Comparison of ENCODE assay signal across 9 mouse cellular contexts in genomic region chr12:109459481-109460401, GRCm38 (mm10). TPM values are rescaled to one million over a fixed set of nuclear protein-coding genes. Genes with fewer than 3 reads are reported as not detected.
A peak's percentile ranks its signal among the peaks of the same experiment; 100 is the strongest.
DNase-seq lines count a peak whose midpoint lies in the region; ATAC-seq and TF ChIP-seq lines count a peak whose summit lies in the region.
"Had no signal": no experiment of that assay in that cellular context is flagged by ENCODE, and none has a peak within 500 bp of the region (broad histone marks: within the 10 kb centered on the region; RNA-seq: fewer than 3 reads in every experiment).

No protein-coding gene starts in this region.

- no peaks in the 10 kb centered on the region for H3K9me3 ChIP-seq in kidney, embryonic 14.5 days (ENCODE audit: control insufficient read depth, low read length)
- no peaks in the 10 kb centered on the region for H3K9me3 ChIP-seq in forebrain, embryonic 12.5 days
- H3K9me3 ChIP-seq in limb, embryonic 14.5 days (ENCODE audit: control insufficient read depth, low read length) = no peaks in the 10 kb centered on the region
- H3K9me3 ChIP-seq in stomach, postnatal 0 days (ENCODE audit: control insufficient read depth, low read length) = no peaks in the 10 kb centered on the region

- peaks cover 7% of the 10 kb centered on the region; the same call in 1 of the 2 replicates for H3K4me1 ChIP-seq in kidney, embryonic 14.5 days (ENCODE audit: control insufficient read depth, insufficient read depth, low read length)
- H3K4me1 ChIP-seq in forebrain, embryonic 12.5 days = peaks cover 54% of the 10 kb centered on the region
- H3K4me1 ChIP-seq in limb, embryonic 14.5 days (ENCODE audit: control insufficient read depth, insufficient read depth, low read length) = peaks cover 38% of the 10 kb centered on the region
- H3K4me1 ChIP-seq in stomach, postnatal 0 days (replicated peaks; ENCODE audit: control insufficient read depth, insufficient read depth) = no peaks in the 10 kb centered on the region

- WGBS in kidney, embryonic 14.5 days = 43% methylated on average over 49 of the region's 49 CpGs
- WGBS in forebrain, embryonic 12.5 days = 29% methylated on average over 49 of the region's 49 CpGs
- 44% methylated on average over 47 of the region's 49 CpGs for WGBS in limb, embryonic 14.5 days
- 47% methylated on average over 49 of the region's 49 CpGs for WGBS in stomach, postnatal 0 days

- peaks cover 33% of the 10 kb centered on the region for H3K27me3 ChIP-seq in kidney, embryonic 14.5 days (ENCODE audit: control insufficient read depth, insufficient read depth, low read length)
- peaks cover 72% of the 10 kb centered on the region for H3K27me3 ChIP-seq in forebrain, embryonic 12.5 days
- H3K27me3 ChIP-seq in limb, embryonic 14.5 days (ENCODE audit: control insufficient read depth, insufficient read depth, low read length) = peaks cover 12% of the 10 kb centered on the region; the same call in 1 of the 2 replicates
- H3K27me3 ChIP-seq in stomach, postnatal 0 days (ENCODE audit: control insufficient read depth, insufficient read depth, low read length) = no peaks in the 10 kb centered on the region

- TF ChIP-seq EP300 in stomach, postnatal 0 days (optimal IDR thresholded peaks at IDR 0.05) = no peak

- no peak for TF ChIP-seq CTCF in stomach, postnatal 0 days (IDR thresholded peaks at IDR 0.05; ENCODE audit: low read depth)

- no peaks in the 10 kb centered on the region for H3K36me3 ChIP-seq in kidney, embryonic 14.5 days (ENCODE audit: control insufficient read depth, insufficient read depth, low read length)
- no peaks in the 10 kb centered on the region; the same call in 1 of the 2 replicates for H3K36me3 ChIP-seq in forebrain, embryonic 12.5 days (replicated peaks)
- H3K36me3 ChIP-seq in limb, embryonic 14.5 days (ENCODE audit: control insufficient read depth, insufficient read depth, low read length) = peaks cover 17% of the 10 kb centered on the region
- no peaks in the 10 kb centered on the region; the same call in 1 of the 2 replicates for H3K36me3 ChIP-seq in stomach, postnatal 0 days (ENCODE audit: control insufficient read depth, insufficient read depth, low read length)

- H3K27ac ChIP-seq in kidney, embryonic 14.5 days (ENCODE audit: low read depth, low read length) = no peak overlapping the region
- peak overlapping the region; percentile 79; the same call in 1 of the 2 replicates for H3K27ac ChIP-seq in forebrain, embryonic 12.5 days
- no peak overlapping the region for H3K27ac ChIP-seq in limb, embryonic 14.5 days (replicated peaks; ENCODE audit: low read depth, low read length)
- H3K27ac ChIP-seq in stomach, postnatal 0 days (replicated peaks) = no peak overlapping the region

- H3K4me2 ChIP-seq in kidney, embryonic 14.5 days (replicated peaks; ENCODE audit: low read depth, low read length) = peak overlapping the region; percentile 26; the same call in 1 of the 2 replicates
- peak overlapping the region; percentile 41 for H3K4me2 ChIP-seq in forebrain, embryonic 12.5 days
- H3K4me2 ChIP-seq in limb, embryonic 14.5 days (replicated peaks; ENCODE audit: low read depth, low read length, severe bottlenecking) = no peak overlapping the region; the same call in 1 of the 2 replicates
- peak overlapping the region; percentile 23; the same call in 1 of the 2 replicates for H3K4me2 ChIP-seq in stomach, postnatal 0 days (replicated peaks; ENCODE audit: low read depth)

- ATAC-seq in kidney, embryonic 14.5 days (ENCODE audit: low FRiP score, low TSS enrichment) = no peak; the same call in 1 of the 2 replicates
- peak; percentile 1; the same call in 1 of the 2 replicates for ATAC-seq in forebrain, embryonic 12.5 days (ENCODE audit: low FRiP score)
- no peak for ATAC-seq in limb, embryonic 14.5 days (ENCODE audit: low FRiP score, low read depth)
- ATAC-seq in stomach, postnatal 0 days (ENCODE audit: low FRiP score, low TSS enrichment) = peak; percentile 45
- no peak for ATAC-seq in monocyte, adult 5-6 weeks (replicated peaks; ENCODE audit: insufficient number of reproducible peaks, low FRiP score, low TSS enrichment, poor library complexity, severe bottlenecking)

- DNase-seq in kidney, adult 11 months = no peak
- DNase-seq in limb, embryonic 14.5 days (ENCODE audit: low spot score) = no peak
- no peak for DNase-seq in stomach, postnatal 0 days (ENCODE audit: low spot score)
- no peak for DNase-seq in adrenal gland, postnatal 25 days
- DNase-seq in adrenal gland, adult 8-10 months = no peak
- DNase-seq: cerebellum, adult 2 months had no signal

- TF ChIP-seq POLR2A in limb, embryonic 14.5 days (IDR thresholded peaks at IDR 0.05; ENCODE audit: borderline replicate concordance, extremely low read depth, insufficient read depth, insufficient read length) = no peak

- peak overlapping the region; percentile 17; the same call in 1 of the 2 replicates for H3K4me3 ChIP-seq in kidney, embryonic 14.5 days (ENCODE audit: low read length)
- H3K4me3 ChIP-seq in forebrain, embryonic 12.5 days (replicated peaks) = peak overlapping the region; percentile 21; the same call in 1 of the 2 replicates
- no peak overlapping the region for H3K4me3 ChIP-seq in limb, embryonic 14.5 days (replicated peaks; ENCODE audit: low read length)
- no peak overlapping the region for H3K4me3 ChIP-seq in stomach, postnatal 0 days (ENCODE audit: low read depth, low read length)

- H3K9ac ChIP-seq in kidney, embryonic 14.5 days (ENCODE audit: low read depth, low read length) = no peak overlapping the region
- peak overlapping the region; percentile 29; the same call in 1 of the 2 replicates for H3K9ac ChIP-seq in forebrain, embryonic 12.5 days
- 0 out of 2 replicates have a peak overlapping the region, but pooled peaks have one; percentile 0 for H3K9ac ChIP-seq in limb, embryonic 14.5 days (ENCODE audit: low read depth, low read length, severe bottlenecking)
- H3K9ac ChIP-seq in stomach, postnatal 0 days (ENCODE audit: low read length) = no peak overlapping the region

RNA-seq across cellular contexts. Expression of gene Dlk1, which starts 7.1 kb away (rescaled TPM):
- polyA plus RNA-seq in kidney, embryonic 14.5 days (2014; fragmentation: Nextera tagmentation; extraction: Ambion mirVana) = 51.1 and 52.4 TPM in 2 replicates
- polyA plus RNA-seq in forebrain, embryonic 12.5 days (2016; fragmentation: Nextera tagmentation; extraction: Ambion mirVana) = 143 and 148 TPM in 2 replicates
- 2,661 and 2,964 TPM in 2 replicates for polyA plus RNA-seq in limb, embryonic 14.5 days (2012; rRNA removed)
- 487 and 640 TPM in 2 replicates for polyA plus RNA-seq in limb, embryonic 14.5 days (2014; fragmentation: Nextera tagmentation; extraction: Ambion mirVana)
- 183 and 187 TPM in 2 replicates for polyA plus RNA-seq in stomach, postnatal 0 days (2015; fragmentation: Nextera tagmentation; extraction: Ambion mirVana)
- not detected in 3 replicates for total RNA-seq in monocyte, adult 5-6 weeks (2017)
- total RNA-seq in adrenal gland, postnatal 25 days (2021) = 592 and 648 TPM in 2 replicates
- total RNA-seq in adrenal gland, adult 8-10 months (2022) = 1,000 to 10,000 TPM in 1 of 4 experiments, 100 to 1,000 TPM in 3; 841 to 1,077 (median 912) TPM

Comparison
In these comparisons a context has a peak if more than half of its experiments do, and no peak if none do; other contexts are left out.
1. ATAC-seq: peak in forebrain, embryonic 12.5 days (single experiment) and stomach, postnatal 0 days (single experiment); none in kidney, embryonic 14.5 days (single experiment), limb, embryonic 14.5 days (single experiment) and monocyte, adult 5-6 weeks (single experiment).
2. H3K4me3 ChIP-seq: peak in kidney, embryonic 14.5 days (single experiment) and forebrain, embryonic 12.5 days (single experiment); none in limb, embryonic 14.5 days (single experiment) and stomach, postnatal 0 days (single experiment).
3. H3K9ac ChIP-seq: peak in forebrain, embryonic 12.5 days (single experiment) and limb, embryonic 14.5 days (single experiment); none in kidney, embryonic 14.5 days (single experiment) and stomach, postnatal 0 days (single experiment).